Mouse (Mus musculus): ENCODE results near the gene Wdr83os. TPM values are rescaled to one million over a fixed set of nuclear protein-coding genes. Genes with fewer than 3 reads are reported as not detected.
"Not testable (repeated sequence)": the region's sequence is repeated elsewhere in the genome, so short reads cannot be mapped to it uniquely, and the experiment has no call there.

Gene Wdr83os
- polyA plus RNA-seq, 1 experiment from 2014 or later = 123 TPM

- Histone ChIP-seq H3K4me3 (ENCODE audit: low read depth, low read length) (no peak overlapping the region), H3K36me3 (ENCODE audit: control insufficient read depth, insufficient read depth, low read length) (no peaks in the 10 kb centered on the region), H3K4me1 (replicated peaks; ENCODE audit: control insufficient read depth, insufficient read depth, low read length) (peaks cover 3% of the 10 kb centered on the region; the same call in 1 of the 2 replicates), H3K4me2 (ENCODE audit: low read depth, low read length, severe bottlenecking) (no peak overlapping the region), H3K27ac (ENCODE audit: low read depth, low read length) (no peak overlapping the region), H3K9me3 (ENCODE audit: control insufficient read depth, low read length) (no peaks in the 10 kb centered on the region), H3K9ac (ENCODE audit: low read length) (no peak overlapping the region), H3K27me3 (ENCODE audit: control insufficient read depth, insufficient read depth, low read length) (no peaks in the 10 kb centered on the region)
- ATAC-seq (replicated peaks; ENCODE audit: low FRiP score) (no peak), DNase-seq (ENCODE audit: low spot score) (no peak)
- WGBS = 92% methylated on average over 7 of the region's 7 CpGs
Measured at GRCm38 (mm10) chr8:85116984-85117383, 36.4 kb downstream of the Wdr83os start.

- Histone ChIP-seq H3K9me3 (ENCODE audit: control insufficient read depth, low read length) (no peaks in the 10 kb centered on the region), H3K4me3 (ENCODE audit: low read depth, low read length) (peak overlapping the region; percentile 53), H3K36me3 (ENCODE audit: control insufficient read depth, insufficient read depth, low read length) (no peaks in the 10 kb centered on the region), H3K27me3 (ENCODE audit: control insufficient read depth, insufficient read depth, low read length) (no peaks in the 10 kb centered on the region), H3K27ac (ENCODE audit: low read depth, low read length) (0 out of 2 replicates have a peak overlapping the region, but pooled peaks have one; percentile 18), H3K4me2 (ENCODE audit: low read depth, low read length, severe bottlenecking) (peak overlapping the region; percentile 83), H3K4me1 (replicated peaks; ENCODE audit: control insufficient read depth, insufficient read depth, low read length) (peaks cover 3% of the 10 kb centered on the region; the same call in 1 of the 2 replicates), H3K9ac (ENCODE audit: low read length) (peak overlapping the region; percentile 69)
- DNase-seq (ENCODE audit: low spot score) (peak; percentile 84), ATAC-seq (replicated peaks; ENCODE audit: low FRiP score) (peak; percentile 74)
- WGBS = 7% methylated on average over 37 of the region's 37 CpGs
Measured at GRCm38 (mm10) chr8:85119052-85119981, 38.8 kb downstream of the Wdr83os start.

- not testable (repeated sequence) for H3K4me3 ChIP-seq (ENCODE audit: low read depth, low read length); H3K9ac ChIP-seq (ENCODE audit: low read length); H3K27me3 ChIP-seq (ENCODE audit: control insufficient read depth, insufficient read depth, low read length); H3K27ac ChIP-seq (ENCODE audit: low read depth, low read length); H3K36me3 ChIP-seq (ENCODE audit: control insufficient read depth, insufficient read depth, low read length); H3K4me2 ChIP-seq (ENCODE audit: low read depth, low read length, severe bottlenecking); H3K4me1 ChIP-seq (replicated peaks; ENCODE audit: control insufficient read depth, insufficient read depth, low read length); ATAC-seq (replicated peaks; ENCODE audit: low FRiP score); DNase-seq (ENCODE audit: low spot score); H3K9me3 ChIP-seq (ENCODE audit: control insufficient read depth, low read length)
- 75% methylated on average over 5 of the region's 5 CpGs for WGBS
Measured at GRCm38 (mm10) chr8:85120251-85120650, 39.7 kb downstream of the Wdr83os start.

- no peak within 1 kb of the TSS for H3K9ac ChIP-seq (ENCODE audit: low read length)
Measured at GRCm38 (mm10) chr8:85122995-85123394, 42.5 kb downstream of the Wdr83os start, which contains the start of gene Zfp791. Zfp791 (minus strand) TSS chr8:85123095.

GRCm38 (mm10) chr8:85123691-85124090, 43.2 kb downstream of the Wdr83os start:
- H3K4me3 ChIP-seq (ENCODE audit: low read depth, low read length) = no peak overlapping the region
- H3K9me3 ChIP-seq (ENCODE audit: control insufficient read depth, low read length) = no peaks in the 10 kb centered on the region
- H3K36me3 ChIP-seq (ENCODE audit: control insufficient read depth, insufficient read depth, low read length) = no peaks in the 10 kb centered on the region
- DNase-seq (ENCODE audit: low spot score) = no peak
- H3K4me2 ChIP-seq (ENCODE audit: low read depth, low read length, severe bottlenecking) = no peak overlapping the region
- H3K27me3 ChIP-seq (ENCODE audit: control insufficient read depth, insufficient read depth, low read length) = no peaks in the 10 kb centered on the region
- H3K27ac ChIP-seq (ENCODE audit: low read depth, low read length) = no peak overlapping the region
- H3K9ac ChIP-seq (ENCODE audit: low read length) = no peak overlapping the region
- WGBS = 94% methylated on average over 8 of the region's 8 CpGs
- no peak for ATAC-seq (replicated peaks; ENCODE audit: low FRiP score)
- peaks cover 3% of the 10 kb centered on the region; the same call in 1 of the 2 replicates for H3K4me1 ChIP-seq (replicated peaks; ENCODE audit: control insufficient read depth, insufficient read depth, low read length)

More at GRCm38 (mm10) chr8:85122995-85123394, 42.5 kb downstream of the Wdr83os start, which contains the start of gene Zfp791:
- no peaks in the 10 kb centered on the region for H3K9me3 ChIP-seq (ENCODE audit: control insufficient read depth, low read length)
- H3K27ac ChIP-seq (ENCODE audit: low read depth, low read length) = no peak within 1 kb of the TSS
- H3K4me3 ChIP-seq (ENCODE audit: low read depth, low read length) = no peak within 1 kb of the TSS
- ATAC-seq (replicated peaks; ENCODE audit: low FRiP score) (no peak), DNase-seq (ENCODE audit: low spot score) (no peak)
- peaks cover 3% of the 10 kb centered on the region; the same call in 1 of the 2 replicates for H3K4me1 ChIP-seq (replicated peaks; ENCODE audit: control insufficient read depth, insufficient read depth, low read length)
- H3K27me3 ChIP-seq (ENCODE audit: control insufficient read depth, insufficient read depth, low read length) = no peaks in the 10 kb centered on the region
- H3K36me3 ChIP-seq (ENCODE audit: control insufficient read depth, insufficient read depth, low read length) = no peaks in the 10 kb centered on the region
- H3K4me2 ChIP-seq (ENCODE audit: low read depth, low read length, severe bottlenecking) = no peak within 1 kb of the TSS
- WGBS = 81% methylated on average over 3 of the region's 3 CpGs

Small RNAs within 50 kb of the gene (microRNA-seq; reads per million reads assigned to microRNA genes)
- gene Gm23388 (ENCODE audit: insufficient number of aligned reads) (10.9 reads per million, percentile 5 among the genes with 10 or more reads in this experiment), gene Mir7070 (ENCODE audit: insufficient number of aligned reads) (4.2 reads per million)

Other genes starting within 250 kb of the Wdr83os start
- 41.0 and 44.3 TPM in 2 replicates for gene Gadd45gip1, start 249.2 kb upstream of the Wdr83os start, polyA plus RNA-seq (2014; fragmentation: Nextera tagmentation; extraction: Ambion mirVana)
- 102 and 110 TPM in 2 replicates for gene Rad23a, start 240.1 kb upstream of the Wdr83os start, polyA plus RNA-seq (2014; fragmentation: Nextera tagmentation; extraction: Ambion mirVana)
- 722 and 731 TPM in 2 replicates for gene Calr, start 233.8 kb upstream of the Wdr83os start, polyA plus RNA-seq (2014; fragmentation: Nextera tagmentation; extraction: Ambion mirVana)
- 112 and 120 TPM in 2 replicates for gene Farsa, start 223.8 kb upstream of the Wdr83os start, polyA plus RNA-seq (2014; fragmentation: Nextera tagmentation; extraction: Ambion mirVana)
- 86.2 and 87.8 TPM in 2 replicates for gene Syce2, start 208.6 kb upstream of the Wdr83os start, polyA plus RNA-seq (2014; fragmentation: Nextera tagmentation; extraction: Ambion mirVana)
- 37.8 and 39.6 TPM in 2 replicates for gene Gcdh, start 186.8 kb upstream of the Wdr83os start, polyA plus RNA-seq (2014; fragmentation: Nextera tagmentation; extraction: Ambion mirVana)
- 14.2 and 17.5 TPM in 2 replicates for gene Klf1, start 178.8 kb upstream of the Wdr83os start, polyA plus RNA-seq (2014; fragmentation: Nextera tagmentation; extraction: Ambion mirVana)
- gene Dnase2a, start 172.2 kb upstream of the Wdr83os start, polyA plus RNA-seq (2014; fragmentation: Nextera tagmentation; extraction: Ambion mirVana) = 7.2 and 9.5 TPM in 2 replicates
- gene Mast1, start 143.4 kb upstream of the Wdr83os start, polyA plus RNA-seq (2014; fragmentation: Nextera tagmentation; extraction: Ambion mirVana) = 14.2 and 15.9 TPM in 2 replicates
- gene Rtbdn, start 133.7 kb upstream of the Wdr83os start, polyA plus RNA-seq (2014; fragmentation: Nextera tagmentation; extraction: Ambion mirVana) = 0.19 and 0.36 TPM in 2 replicates
- not detected in 2 replicates for gene Gm49661, start 111.3 kb upstream of the Wdr83os start, polyA plus RNA-seq (2014; fragmentation: Nextera tagmentation; extraction: Ambion mirVana)
- gene Prdx2, start 111.2 kb upstream of the Wdr83os start, polyA plus RNA-seq (2014; fragmentation: Nextera tagmentation; extraction: Ambion mirVana) = 1,226 and 1,312 TPM in 2 replicates
- 128 and 147 TPM in 2 replicates for gene Rnaseh2a, start 111.0 kb upstream of the Wdr83os start, polyA plus RNA-seq (2014; fragmentation: Nextera tagmentation; extraction: Ambion mirVana)
- gene Junb, start 102.0 kb upstream of the Wdr83os start, polyA plus RNA-seq (2014; fragmentation: Nextera tagmentation; extraction: Ambion mirVana) = 5.2 and 5.8 TPM in 2 replicates
- 14.8 and 15.5 TPM in 2 replicates for gene Hook2, start 90.1 kb upstream of the Wdr83os start, polyA plus RNA-seq (2014; fragmentation: Nextera tagmentation; extraction: Ambion mirVana)
- not detected in 2 replicates for gene Best2, start 66.2 kb upstream of the Wdr83os start, polyA plus RNA-seq (2014; fragmentation: Nextera tagmentation; extraction: Ambion mirVana)
- gene Asna1, start 55.5 kb upstream of the Wdr83os start, polyA plus RNA-seq (2014; fragmentation: Nextera tagmentation; extraction: Ambion mirVana) = 118 and 127 TPM in 2 replicates
- gene Trir, start 53.9 kb upstream of the Wdr83os start, polyA plus RNA-seq (2014; fragmentation: Nextera tagmentation; extraction: Ambion mirVana) = 170 and 172 TPM in 2 replicates
- gene Tnpo2, start 43.8 kb upstream of the Wdr83os start, polyA plus RNA-seq (2014; fragmentation: Nextera tagmentation; extraction: Ambion mirVana) = 19.9 and 27.2 TPM in 2 replicates
- gene Fbxw9, start 20.7 kb upstream of the Wdr83os start, polyA plus RNA-seq (2014; fragmentation: Nextera tagmentation; extraction: Ambion mirVana) = 23.8 and 33.8 TPM in 2 replicates
- gene Gm5741, start 12.8 kb upstream of the Wdr83os start, polyA plus RNA-seq (2014; fragmentation: Nextera tagmentation; extraction: Ambion mirVana) = not detected in 2 replicates
- 63.5 and 68.5 TPM in 2 replicates for gene Dhps, start 9.0 kb upstream of the Wdr83os start, polyA plus RNA-seq (2014; fragmentation: Nextera tagmentation; extraction: Ambion mirVana)
- gene Wdr83, start 566 bp downstream of the Wdr83os start, polyA plus RNA-seq (2014; fragmentation: Nextera tagmentation; extraction: Ambion mirVana) = 47.3 and 57.4 TPM in 2 replicates
- gene Man2b1, start 2.5 kb downstream of the Wdr83os start, polyA plus RNA-seq (2014; fragmentation: Nextera tagmentation; extraction: Ambion mirVana) = 20.9 and 21.0 TPM in 2 replicates
- gene Zfp791, start 42.4 kb downstream of the Wdr83os start, polyA plus RNA-seq (2014; fragmentation: Nextera tagmentation; extraction: Ambion mirVana) = 1.1 and 1.3 TPM in 2 replicates
- gene Cks1brt, start 71.2 kb downstream of the Wdr83os start, polyA plus RNA-seq (2014; fragmentation: Nextera tagmentation; extraction: Ambion mirVana) = not detected in 2 replicates
- not detected in 2 replicates for gene Olfr371, start 145.2 kb downstream of the Wdr83os start, polyA plus RNA-seq (2014; fragmentation: Nextera tagmentation; extraction: Ambion mirVana)
- gene Orc6, start 218.9 kb downstream of the Wdr83os start, polyA plus RNA-seq (2014; fragmentation: Nextera tagmentation; extraction: Ambion mirVana) = 145 and 159 TPM in 2 replicates
- gene Vps35, start 219.1 kb downstream of the Wdr83os start, polyA plus RNA-seq (2014; fragmentation: Nextera tagmentation; extraction: Ambion mirVana) = 163 and 166 TPM in 2 replicates